Mouse (Mus musculus) lung, embryonic 14.5 days (tissue): ENCODE data around the gene Gnb4. TPM values are rescaled to one million over a fixed set of nuclear protein-coding genes. Genes with fewer than 3 reads are reported as not detected.

Experiments
- ATAC-seq: fragments of 200-750 bp; cut with Nextera tagmentation; 2 replicates; pipeline ENCODE4 v1.8.0; 2017; ENCODE audit warnings: mild to moderate bottlenecking, moderate TSS enrichment, moderate library complexity; ENCODE audit not compliant: insufficient read depth
- DNase-seq: peaks from one replicate; pipeline ENCODE4 v3.0.0-alpha.2; 2015
- H3K27ac ChIP-seq: fragments of 300-500 bp; sonication (generic); 2 replicates; pipeline ENCODE4 v1.5.1; 2014; ENCODE audit warnings: low read depth, mild to moderate bottlenecking, moderate library complexity
- H3K27me3 ChIP-seq: fragments of 300-500 bp; sonication (generic); 2 replicates; pipeline ENCODE4 v1.6.1; 2014; ENCODE audit warnings: low read length, control low read depth; ENCODE audit not compliant: insufficient read depth
- H3K36me3 ChIP-seq: fragments of 300-500 bp; sonication (generic); 2 replicates; pipeline ENCODE4 v1.6.1; 2014; ENCODE audit warnings: control low read depth; ENCODE audit not compliant: insufficient read depth
- H3K4me1 ChIP-seq: fragments of 300-500 bp; sonication (generic); 2 replicates; pipeline ENCODE4 v1.6.1; 2014; ENCODE audit warnings: antibody characterized with exemption, control low read depth; ENCODE audit not compliant: insufficient read depth
- H3K4me2 ChIP-seq: fragments of 300-500 bp; sonication (generic); 2 replicates; pipeline ENCODE4 v1.6.1; 2014; ENCODE audit warnings: mild to moderate bottlenecking
- H3K4me3 ChIP-seq: fragments of 300-500 bp; sonication (generic); 2 replicates; pipeline ENCODE4 v1.5.1; 2014; ENCODE audit warnings: low read depth, low read length
- H3K9ac ChIP-seq: fragments of 300-500 bp; sonication (generic); 2 replicates; pipeline ENCODE4 v1.6.1; 2014
- H3K9me3 ChIP-seq: fragments of 300-500 bp; sonication (generic); 2 replicates; pipeline ENCODE4 v1.6.1; 2016; ENCODE audit warnings: low read depth, low read length, control low read depth
- CTCF ChIP-seq: IDR thresholded peaks from 2 replicates; pipeline ENCODE4 v1.5.1; 2016; ENCODE audit warnings: antibody characterized with exemption, low read depth
- WGBS: fragments of 180-500 bp; shearing (Covaris S2); extraction: QIAGEN DNeasy Blood & Tissue Kit; methylation state at CpG from one replicate; pipeline ENCODE4 v1.1.7; 2014; 5-methylcytosine and 5-hydroxymethylcytosine counted together
- polyA plus RNA-seq: library from polyadenylated mRNA; unstranded; fragments of >200 nt; fragmentation: Nextera tagmentation; extraction: Ambion mirVana; gene quantifications from 2 replicates; pipeline ENCODE4 v1.2.1, GENCODE M21; 2014

Gnb4 gene
- 71.0 and 71.4 TPM in 2 replicates for polyA plus RNA-seq

- Histone ChIP-seq H3K4me1 (no peaks in the 10 kb centered on the region), H3K36me3 (no peaks in the 10 kb centered on the region), H3K27me3 (peaks cover 5% of the 10 kb centered on the region; the same call in 1 of the 2 replicates), H3K4me3 (peak within 1 kb of the TSS; percentile 68), H3K4me2 (peak within 1 kb of the TSS; percentile 65), H3K9me3 (no peaks in the 10 kb centered on the region), H3K27ac (peak within 1 kb of the TSS; percentile 70; the same call in 1 of the 2 replicates), H3K9ac (peak within 1 kb of the TSS; percentile 65)
- peak; percentile 89 for ATAC-seq
- WGBS: 2% methylated on average over 78 of the region's 83 CpGs
- TF ChIP-seq CTCF: no peak
- peak; percentile 76 for DNase-seq
Measured at GRCm38 (mm10) chr3:32616331-32617052, at the start of gene Gnb4. TSS of gene Gnb4 (minus strand) at chr3:32616585.

DNA sequence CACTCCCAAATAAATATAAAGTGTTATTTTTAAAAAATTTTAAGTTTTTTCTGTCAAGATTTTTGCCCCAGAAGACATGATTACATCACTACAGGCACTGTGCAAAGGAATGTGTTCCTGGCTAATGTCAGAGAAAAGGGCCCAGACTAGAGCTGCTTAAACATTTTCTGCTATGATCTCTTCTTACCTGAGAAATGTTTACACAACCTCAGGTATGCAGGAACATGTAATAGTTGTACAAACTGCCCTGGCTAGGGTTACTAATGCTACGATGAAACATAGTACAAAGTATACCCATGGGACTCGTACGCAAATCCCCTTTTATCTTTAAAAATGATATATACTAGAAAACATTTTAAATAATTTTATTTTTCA, 45.2 kb upstream of the Gnb4 start:
- Histone ChIP-seq H3K27me3 (no peaks in the 10 kb centered on the region), H3K4me2 (no peak overlapping the region), H3K36me3 (no peaks in the 10 kb centered on the region), H3K9ac (no peak overlapping the region), H3K9me3 (no peaks in the 10 kb centered on the region), H3K4me3 (no peak overlapping the region), H3K4me1 (no peaks in the 10 kb centered on the region), H3K27ac (peak overlapping the region; percentile 82; the same call in 1 of the 2 replicates)
- ATAC-seq (peak; percentile 72; the same call in 1 of the 2 replicates), DNase-seq (peak; percentile 25)
- 69% methylated on average over 3 of the region's 3 CpGs for WGBS
- no peak for TF ChIP-seq CTCF

DNA sequence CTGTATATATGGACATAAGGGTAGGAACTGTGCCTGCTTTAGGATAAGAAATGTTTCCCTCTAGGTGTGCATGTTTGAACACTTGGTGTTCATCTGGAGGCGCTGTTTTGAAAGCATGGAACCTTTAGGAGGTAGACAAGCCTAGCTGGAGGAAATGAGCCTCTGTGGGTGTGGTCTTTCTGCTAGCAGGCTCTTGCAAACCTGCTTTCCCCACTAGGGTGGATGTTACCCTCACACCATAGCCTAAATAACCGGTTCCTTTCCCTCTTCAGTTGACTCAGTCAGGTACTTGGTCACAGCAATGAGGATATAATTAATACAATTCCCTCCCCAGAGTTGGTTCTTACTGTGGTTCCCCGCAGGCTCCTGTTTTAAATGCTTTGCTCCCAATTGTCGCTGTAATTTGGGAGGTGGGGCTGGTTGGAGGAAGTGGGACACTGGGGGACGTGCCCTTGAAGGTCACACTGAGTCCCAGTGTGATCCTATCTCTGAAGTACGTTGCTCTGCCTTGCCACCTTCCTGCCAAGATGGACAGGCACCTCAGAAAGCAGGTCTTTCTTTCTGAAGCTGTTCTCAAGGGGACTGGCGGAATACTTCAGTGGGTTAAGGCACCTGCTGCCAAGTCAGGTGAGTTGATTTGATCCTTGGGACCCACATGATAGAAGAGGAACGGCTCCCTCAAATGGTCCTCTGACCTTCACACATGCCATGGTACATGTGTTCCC, 44.6 kb upstream of the Gnb4 start:
- no peaks in the 10 kb centered on the region for H3K9me3 ChIP-seq
- peak overlapping the region; percentile 82 for H3K27ac ChIP-seq
- no peaks in the 10 kb centered on the region for H3K27me3 ChIP-seq
- no peak overlapping the region for H3K4me3 ChIP-seq
- 44% methylated on average over 8 of the region's 8 CpGs for WGBS
- H3K4me1 ChIP-seq: no peaks in the 10 kb centered on the region
- no peak overlapping the region for H3K9ac ChIP-seq
- H3K4me2 ChIP-seq: no peak overlapping the region
- H3K36me3 ChIP-seq: no peaks in the 10 kb centered on the region
- peak; percentile 55; the same call in 1 of the 2 replicates for ATAC-seq
- peak; percentile 17 for DNase-seq
- TF ChIP-seq CTCF: no peak

DNA sequence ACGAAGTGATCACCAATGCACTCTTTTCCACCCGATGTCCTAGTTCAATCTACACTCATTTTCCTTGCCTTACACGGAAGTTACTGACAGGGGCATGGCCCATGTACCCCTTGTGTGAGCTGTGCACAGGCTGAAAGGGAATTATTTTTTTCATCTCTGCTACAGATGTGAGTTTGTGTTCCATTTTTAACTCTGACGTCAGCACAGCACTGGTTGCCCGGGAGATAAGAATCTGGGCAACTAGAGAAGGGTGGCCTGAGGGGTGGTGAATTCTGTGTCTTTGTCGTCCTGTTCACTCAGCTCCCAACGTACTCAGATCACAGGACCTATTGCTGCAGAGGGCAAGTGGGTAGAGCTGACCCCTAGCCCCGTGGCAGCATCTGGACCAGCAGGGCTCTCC, 43.9 kb upstream of the Gnb4 start:
- ATAC-seq: peak; percentile 9; the same call in 1 of the 2 replicates

GRCm38 (mm10) chr3:32659506-32659905, 43.1 kb upstream of the Gnb4 start:
- DNase-seq (no peak), ATAC-seq (no peak)
- Histone ChIP-seq H3K4me2 (no peak overlapping the region), H3K27me3 (no peaks in the 10 kb centered on the region), H3K36me3 (no peaks in the 10 kb centered on the region), H3K9me3 (no peaks in the 10 kb centered on the region), H3K9ac (no peak overlapping the region), H3K4me1 (no peaks in the 10 kb centered on the region), H3K27ac (no peak overlapping the region), H3K4me3 (no peak overlapping the region)
- WGBS: 77% methylated on average over 2 of the region's 2 CpGs
- no peak for TF ChIP-seq CTCF

More for the DNA sequence above, 43.9 kb upstream of the Gnb4 start:
- no peak for TF ChIP-seq CTCF
- H3K4me3 ChIP-seq: no peak overlapping the region
- no peaks in the 10 kb centered on the region for H3K36me3 ChIP-seq
- H3K9me3 ChIP-seq: no peaks in the 10 kb centered on the region
- no peaks in the 10 kb centered on the region for H3K4me1 ChIP-seq
- H3K4me2 ChIP-seq: no peak overlapping the region
- H3K9ac ChIP-seq: no peak overlapping the region
- peak overlapping the region; percentile 82 for H3K27ac ChIP-seq
- no peak for DNase-seq
- 56% methylated on average over 8 of the region's 8 CpGs for WGBS
- H3K27me3 ChIP-seq: no peaks in the 10 kb centered on the region

- Histone ChIP-seq H3K36me3 (no peaks in the 10 kb centered on the region), H3K27me3 (no peaks in the 10 kb centered on the region), H3K4me2 (peak overlapping the region; percentile 42), H3K9me3 (no peaks in the 10 kb centered on the region), H3K27ac (peak overlapping the region; percentile 13; the same call in 1 of the 2 replicates), H3K4me3 (no peak overlapping the region), H3K4me1 (no peaks in the 10 kb centered on the region), H3K9ac (no peak overlapping the region)
- no peak for ATAC-seq
- peak; percentile 24 for DNase-seq
- 39% methylated on average over 16 of the region's 16 CpGs for whole genome bisulfite sequencing
- TF ChIP-seq CTCF: no peak
Measured at GRCm38 (mm10) chr3:32658821-32659220, 42.4 kb upstream of the Gnb4 start.

- no peak for TF ChIP-seq CTCF
- WGBS: 44% methylated on average over 7 of the region's 7 CpGs
- no peak for ATAC-seq
- no peaks in the 10 kb centered on the region for H3K36me3 ChIP-seq
- H3K27me3 ChIP-seq: no peaks in the 10 kb centered on the region
- H3K4me1 ChIP-seq: no peaks in the 10 kb centered on the region
- no peak overlapping the region for H3K9ac ChIP-seq
- peak overlapping the region; percentile 13; the same call in 1 of the 2 replicates for H3K27ac ChIP-seq
- H3K9me3 ChIP-seq: no peaks in the 10 kb centered on the region
- H3K4me2 ChIP-seq: peak overlapping the region; percentile 42
- no peak overlapping the region for H3K4me3 ChIP-seq
- no peak for DNase-seq
Measured at GRCm38 (mm10) chr3:32658401-32658800, 42.0 kb upstream of the Gnb4 start.
